ENCODE assay signal across 11 mouse cellular contexts in the genomic region with DNA sequence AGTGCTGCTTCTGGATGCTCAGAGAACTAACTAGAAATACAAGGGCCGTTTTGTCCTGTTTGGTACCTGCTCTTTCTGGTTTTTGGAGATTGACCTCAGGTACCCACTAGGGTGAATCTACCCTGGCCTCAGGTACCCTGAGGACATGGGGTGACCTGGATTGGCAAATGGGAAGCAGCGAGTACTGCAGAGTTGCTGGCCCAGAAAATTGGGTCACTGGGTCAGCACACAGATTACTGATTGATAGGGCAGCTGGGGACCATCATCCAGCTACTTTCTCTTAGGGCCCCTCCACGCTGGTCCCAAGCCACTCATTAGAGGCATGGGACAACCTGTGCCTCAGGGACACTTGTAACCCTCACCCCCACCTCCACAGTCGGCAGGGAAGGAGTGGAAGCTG. TPM values are rescaled to one million over a fixed set of nuclear protein-coding genes. Genes with fewer than 3 reads are reported as not detected.
DNase-seq lines count a peak whose midpoint lies in the region; ATAC-seq lines count a peak whose summit lies in the region.
"Had no signal": no experiment of that assay in that cellular context is flagged by ENCODE, and none has a peak within 500 bp of the region (broad histone marks: within the 10 kb centered on the region; RNA-seq: fewer than 3 reads in every experiment).

No protein-coding gene starts in this region.

- peaks cover 28% of the 10 kb centered on the region for H3K4me1 ChIP-seq in heart, embryonic 13.5 days
- peaks cover 39% of the 10 kb centered on the region for H3K4me1 ChIP-seq in midbrain, embryonic 10.5 days
- H3K4me1 ChIP-seq in midbrain, embryonic 16.5 days (ENCODE audit: control insufficient read depth, insufficient read depth, low read length), result peaks cover 4% of the 10 kb centered on the region; the same call in 1 of the 2 replicates

- WGBS in heart, embryonic 13.5 days, result 45% methylated on average over 4 of the region's 4 CpGs
- WGBS in midbrain, embryonic 10.5 days, result 62% methylated on average over 4 of the region's 4 CpGs
- 60% methylated on average over 4 of the region's 4 CpGs for WGBS in midbrain, embryonic 16.5 days

- DNase-seq in heart, postnatal 4 days, result no peak
- no peak for DNase-seq in midbrain, embryonic 10.5 days (ENCODE audit: low spot score)
- peak; percentile 48 to 63 for DNase-seq in kidney, postnatal 4 days
- no peak for DNase-seq in embryo, embryonic 11 days
- no peak for DNase-seq in urinary bladder, postnatal 10 days (ENCODE audit: low spot score)
- no peak for DNase-seq in left cerebral cortex, postnatal 25 days (ENCODE audit: low spot score in 2 of 2)

- H3K4me2 ChIP-seq in heart, embryonic 13.5 days, result no peak overlapping the region
- H3K4me2 ChIP-seq in midbrain, embryonic 16.5 days (ENCODE audit: low read length), result no peak overlapping the region
- H3K4me2 ChIP-seq: forebrain, embryonic 12.5 days; hindbrain, embryonic 12.5 days had no signal

- H3K36me3 ChIP-seq in heart, embryonic 13.5 days, result no peaks in the 10 kb centered on the region
- H3K36me3 ChIP-seq in midbrain, embryonic 10.5 days, result no peaks in the 10 kb centered on the region
- H3K36me3 ChIP-seq in midbrain, embryonic 16.5 days (ENCODE audit: control insufficient read depth, insufficient read depth, low read length), result no peaks in the 10 kb centered on the region
- H3K36me3 ChIP-seq: forebrain, embryonic 12.5 days; hindbrain, embryonic 12.5 days had no signal

- peak overlapping the region; percentile 25; the same call in 1 of the 2 replicates for H3K9ac ChIP-seq in heart, embryonic 13.5 days
- no peak overlapping the region for H3K9ac ChIP-seq in midbrain, embryonic 16.5 days (ENCODE audit: low read depth, low read length)
- H3K9ac ChIP-seq: forebrain, embryonic 12.5 days; hindbrain, embryonic 12.5 days had no signal

- intact Hi-C loops in left cerebral cortex, postnatal 25 days (cut with DNase I), result no loop called here

- no peak for ATAC-seq in heart, embryonic 13.5 days (ENCODE audit: extremely low read depth, insufficient number of reproducible peaks, low FRiP score, low TSS enrichment)
- ATAC-seq in midbrain, embryonic 16.5 days, result no peak

- H3K9me3 ChIP-seq in heart, embryonic 13.5 days, result no peaks in the 10 kb centered on the region
- no peaks in the 10 kb centered on the region for H3K9me3 ChIP-seq in midbrain, embryonic 10.5 days (replicated peaks)
- no peaks in the 10 kb centered on the region for H3K9me3 ChIP-seq in midbrain, embryonic 16.5 days (replicated peaks; ENCODE audit: control insufficient read depth, low read length, poor library complexity, severe bottlenecking)
- H3K9me3 ChIP-seq: forebrain, embryonic 12.5 days; hindbrain, embryonic 12.5 days had no signal

- no peak overlapping the region for H3K4me3 ChIP-seq in heart, embryonic 13.5 days
- no peak overlapping the region for H3K4me3 ChIP-seq in midbrain, embryonic 10.5 days
- no peak overlapping the region for H3K4me3 ChIP-seq in midbrain, embryonic 16.5 days (ENCODE audit: low read depth, low read length)
- H3K4me3 ChIP-seq: forebrain, embryonic 12.5 days; hindbrain, embryonic 12.5 days; layer of hippocampus, adult 2 months had no signal

- no peak overlapping the region for H3K27ac ChIP-seq in heart, embryonic 13.5 days (replicated peaks)
- 0 out of 2 replicates have a peak overlapping the region, but pooled peaks have one; percentile 43 for H3K27ac ChIP-seq in midbrain, embryonic 10.5 days (replicated peaks)
- H3K27ac ChIP-seq in midbrain, embryonic 16.5 days (ENCODE audit: low read length), result no peak overlapping the region
- H3K27ac ChIP-seq: forebrain, embryonic 12.5 days; hindbrain, embryonic 12.5 days; layer of hippocampus, adult 2 months had no signal

- no peaks in the 10 kb centered on the region for H3K27me3 ChIP-seq in heart, embryonic 13.5 days (replicated peaks)
- no peaks in the 10 kb centered on the region for H3K27me3 ChIP-seq in midbrain, embryonic 10.5 days (ENCODE audit: low read depth, poor library complexity, severe bottlenecking)
- H3K27me3 ChIP-seq in midbrain, embryonic 16.5 days (ENCODE audit: control insufficient read depth, insufficient read depth, low read depth, low read length), result no peaks in the 10 kb centered on the region
- H3K27me3 ChIP-seq: forebrain, embryonic 12.5 days; hindbrain, embryonic 12.5 days had no signal

RNA-seq across cellular contexts. Expression of a gene that starts 34.1 kb away (rescaled TPM):
- 19.3 and 22.2 TPM in 2 replicates for polyA plus RNA-seq in heart, embryonic 13.5 days (2015; fragmentation: Nextera tagmentation; extraction: Ambion mirVana)
- 10 to 100 TPM; 18.7 to 19.4 TPM for total RNA-seq in heart, postnatal 4 days (2021)
- polyA plus RNA-seq in midbrain, embryonic 10.5 days (2016; fragmentation: Nextera tagmentation; extraction: Ambion mirVana), result 28.2 and 30.8 TPM in 2 replicates
- polyA plus RNA-seq in midbrain, embryonic 16.5 days (2015; fragmentation: Nextera tagmentation; extraction: Ambion mirVana), result 25.2 and 26.3 TPM in 2 replicates
- 10 to 100 TPM; 24.0 to 25.7 TPM for total RNA-seq in left cerebral cortex, postnatal 25 days (2021)

RNA-seq across cellular contexts. Expression of a gene that starts 46.7 kb away (rescaled TPM):
- 1.1 and 1.5 TPM in 2 replicates for polyA plus RNA-seq in heart, embryonic 13.5 days (2015; fragmentation: Nextera tagmentation; extraction: Ambion mirVana)
- 10 to 100 TPM; 21.9 to 22.3 TPM for total RNA-seq in heart, postnatal 4 days (2021)
- polyA plus RNA-seq in midbrain, embryonic 10.5 days (2016; fragmentation: Nextera tagmentation; extraction: Ambion mirVana), result 1.5 and 1.7 TPM in 2 replicates
- polyA plus RNA-seq in midbrain, embryonic 16.5 days (2015; fragmentation: Nextera tagmentation; extraction: Ambion mirVana), result 1.2 and 1.6 TPM in 2 replicates
- total RNA-seq in left cerebral cortex, postnatal 25 days (2021), result 10 to 100 TPM; 26.6 to 28.8 TPM

RNA-seq across cellular contexts. Expression of a gene that starts 49.0 kb away (rescaled TPM):
- polyA plus RNA-seq in heart, embryonic 13.5 days (2015; fragmentation: Nextera tagmentation; extraction: Ambion mirVana), result 389 and 419 TPM in 2 replicates
- total RNA-seq in heart, postnatal 4 days (2021), result 100 to 1,000 TPM; 663 to 665 TPM
- 426 and 489 TPM in 2 replicates for polyA plus RNA-seq in midbrain, embryonic 10.5 days (2016; fragmentation: Nextera tagmentation; extraction: Ambion mirVana)
- polyA plus RNA-seq in midbrain, embryonic 16.5 days (2015; fragmentation: Nextera tagmentation; extraction: Ambion mirVana), result 304 and 312 TPM in 2 replicates
- 100 to 1,000 TPM; 305 to 310 TPM for total RNA-seq in left cerebral cortex, postnatal 25 days (2021)

Comparison
In these comparisons a context has a peak if more than half of its experiments do, and no peak if none do; other contexts are left out.
1. DNase-seq: peak in kidney, postnatal 4 days (2 of 2); none in heart, postnatal 4 days (single experiment), midbrain, embryonic 10.5 days (single experiment), embryo, embryonic 11 days (single experiment), urinary bladder, postnatal 10 days (single experiment) and left cerebral cortex, postnatal 25 days (0 of 2).